ENCODE assay signal across 9 mouse cellular contexts in the genomic region with DNA sequence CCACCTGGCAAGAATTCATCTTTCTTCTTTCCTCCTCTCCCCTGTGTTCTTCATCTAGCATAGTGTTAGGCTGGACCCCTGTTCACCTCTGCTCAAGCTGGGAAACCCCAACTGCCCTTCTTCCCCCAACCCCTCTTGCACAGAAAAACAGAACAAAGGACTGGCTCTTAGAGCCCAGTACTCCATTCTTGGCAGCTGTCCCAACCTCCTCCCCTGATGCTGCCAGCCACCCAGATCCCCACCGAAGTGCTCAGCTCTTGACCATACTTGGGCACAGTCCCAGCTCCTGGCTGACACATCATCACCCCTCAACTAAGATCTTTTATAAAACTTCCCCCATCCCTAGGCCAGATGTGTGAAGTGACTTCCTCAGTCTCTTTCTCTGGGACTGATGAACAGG.
DNase-seq lines count a peak whose midpoint lies in the region; ATAC-seq and TF ChIP-seq lines count a peak whose summit lies in the region.
"Had no signal": no experiment of that assay in that cellular context is flagged by ENCODE, and none has a peak within 500 bp of the region (broad histone marks: within the 10 kb centered on the region; RNA-seq: fewer than 3 reads in every experiment).

No protein-coding gene starts in this region.

- H3K27ac ChIP-seq in forebrain, embryonic 11.5 days (ENCODE audit: low read depth, low read length), result no peak overlapping the region
- no peak overlapping the region for H3K27ac ChIP-seq in forebrain, embryonic 10.5 days
- H3K27ac ChIP-seq in bone marrow macrophage, adult 2 months (ENCODE audit: insufficient read depth, low read depth, low read length), result peak overlapping the region; percentile 59
- H3K27ac ChIP-seq in lung, embryonic 16.5 days (ENCODE audit: low read length), result peak overlapping the region; percentile 77
- H3K27ac ChIP-seq: left cerebral cortex, adult 2 months had no signal

- ATAC-seq in forebrain, embryonic 11.5 days (replicated peaks; ENCODE audit: low FRiP score), result peak; percentile 18; the same call in 1 of the 2 replicates
- peak; percentile 93 for ATAC-seq in lung, embryonic 16.5 days (ENCODE audit: low read depth)

- no peaks in the 10 kb centered on the region for H3K36me3 ChIP-seq in forebrain, embryonic 11.5 days (ENCODE audit: control insufficient read depth, insufficient read depth, low read length)
- no peaks in the 10 kb centered on the region for H3K36me3 ChIP-seq in forebrain, embryonic 10.5 days (replicated peaks)
- H3K36me3 ChIP-seq in lung, embryonic 16.5 days (ENCODE audit: control insufficient read depth, insufficient read depth, low read length), result no peaks in the 10 kb centered on the region

- no peak overlapping the region for H3K4me3 ChIP-seq in forebrain, embryonic 11.5 days (ENCODE audit: low read depth, low read length)
- no peak overlapping the region for H3K4me3 ChIP-seq in forebrain, embryonic 10.5 days
- H3K4me3 ChIP-seq in bone marrow macrophage, adult 2 months (ENCODE audit: insufficient read depth, low read length), result no peak overlapping the region
- H3K4me3 ChIP-seq in lung, embryonic 16.5 days (ENCODE audit: low read length), result no peak overlapping the region
- H3K4me3 ChIP-seq: left cerebral cortex, adult 2 months had no signal

- no peak overlapping the region for H3K4me2 ChIP-seq in forebrain, embryonic 11.5 days (ENCODE audit: low read depth, low read length, severe bottlenecking)
- no peak overlapping the region for H3K4me2 ChIP-seq in lung, embryonic 16.5 days (ENCODE audit: low read depth, low read length)

- no peak for DNase-seq in forebrain, embryonic 11.5 days (ENCODE audit: low spot score)
- DNase-seq in forebrain, embryonic 10.5 days (ENCODE audit: extremely low spot score, low spot score), result no peak
- DNase-seq in left cerebral cortex, adult 11 months (ENCODE audit: low spot score), result peak; percentile 27
- DNase-seq in left cerebral cortex, postnatal 14 days (ENCODE audit: low spot score in 2 of 2), result no peak
- no peak for DNase-seq in gastrocnemius, adult 18-20 months (ENCODE audit: low spot score)
- no peak for DNase-seq in gastrocnemius, postnatal 4 days (ENCODE audit: low spot score in 2 of 2)

- H3K9ac ChIP-seq in forebrain, embryonic 11.5 days (ENCODE audit: low read length), result no peak overlapping the region
- no peak overlapping the region for H3K9ac ChIP-seq in lung, embryonic 16.5 days (ENCODE audit: low read length)

- intact Hi-C loops in left cerebral cortex, postnatal 14 days (cut with DNase I), result no loop called here

- 76% methylated on average over 1 of the region's 1 CpGs for WGBS in forebrain, embryonic 11.5 days
- WGBS in forebrain, embryonic 10.5 days, result 83% methylated on average over 1 of the region's 1 CpGs
- 12% methylated on average over 1 of the region's 1 CpGs for WGBS in lung, embryonic 16.5 days

- no peaks in the 10 kb centered on the region for H3K4me1 ChIP-seq in forebrain, embryonic 11.5 days (replicated peaks; ENCODE audit: control insufficient read depth, insufficient read depth, low read length)
- H3K4me1 ChIP-seq in forebrain, embryonic 10.5 days, result no peaks in the 10 kb centered on the region
- H3K4me1 ChIP-seq in bone marrow macrophage, adult 2 months (ENCODE audit: control insufficient read depth, insufficient read depth, low read length), result peaks cover 22% of the 10 kb centered on the region
- H3K4me1 ChIP-seq in lung, embryonic 16.5 days (replicated peaks; ENCODE audit: control insufficient read depth, insufficient read depth, low read length), result peaks cover 7% of the 10 kb centered on the region

- no peak for TF ChIP-seq POLR2A in bone marrow macrophage, adult 2 months (IDR thresholded peaks at IDR 0.05; ENCODE audit: borderline replicate concordance, low read depth, low read length)

- H3K27me3 ChIP-seq in forebrain, embryonic 11.5 days (ENCODE audit: control insufficient read depth, insufficient read depth, low read length), result no peaks in the 10 kb centered on the region
- H3K27me3 ChIP-seq in forebrain, embryonic 10.5 days (ENCODE audit: poor library complexity, severe bottlenecking), result no peaks in the 10 kb centered on the region
- no peaks in the 10 kb centered on the region for H3K27me3 ChIP-seq in lung, embryonic 16.5 days (ENCODE audit: control insufficient read depth, insufficient read depth, low read depth, low read length)

- no peaks in the 10 kb centered on the region for H3K9me3 ChIP-seq in forebrain, embryonic 11.5 days (ENCODE audit: control insufficient read depth, low read length)
- H3K9me3 ChIP-seq in forebrain, embryonic 10.5 days, result no peaks in the 10 kb centered on the region
- no peaks in the 10 kb centered on the region for H3K9me3 ChIP-seq in lung, embryonic 16.5 days (ENCODE audit: control insufficient read depth, low read length)

- no peak for TF ChIP-seq CTCF in bone marrow macrophage, adult 2 months (IDR thresholded peaks at IDR 0.05; ENCODE audit: low read depth, low read length)

Comparison
In these comparisons a context has a peak if more than half of its experiments do, and no peak if none do; other contexts are left out.
1. H3K27ac ChIP-seq: peak in bone marrow macrophage, adult 2 months (single experiment) and lung, embryonic 16.5 days (single experiment); none in forebrain, embryonic 11.5 days (single experiment) and forebrain, embryonic 10.5 days (single experiment).